Mouse (Mus musculus): ENCODE results near the gene Guca2a. TPM values are rescaled to one million over a fixed set of nuclear protein-coding genes. Genes with fewer than 3 reads are reported as not detected.

Gene Guca2a
- polyA plus RNA-seq, 1 experiment from 2014 or later, result not detected

GRCm38 (mm10) chr4:119657011-119657410 lies 19.5 kb downstream of the Guca2a start:
- H3K9me3 ChIP-seq, result peaks cover 15% of the 10 kb centered on the region
- no peak overlapping the region for H3K4me2 ChIP-seq
- H3K27ac ChIP-seq (replicated peaks), result no peak overlapping the region
- no peaks in the 10 kb centered on the region for H3K27me3 ChIP-seq
- H3K4me3 ChIP-seq, result no peak overlapping the region
- H3K4me1 ChIP-seq (replicated peaks), result no peaks in the 10 kb centered on the region
- ATAC-seq (ENCODE audit: low read depth), result no peak
- no peak overlapping the region for H3K9ac ChIP-seq
- 100% methylated on average over 1 of the region's 1 CpGs for WGBS
- H3K36me3 ChIP-seq, result no peaks in the 10 kb centered on the region

DNA sequence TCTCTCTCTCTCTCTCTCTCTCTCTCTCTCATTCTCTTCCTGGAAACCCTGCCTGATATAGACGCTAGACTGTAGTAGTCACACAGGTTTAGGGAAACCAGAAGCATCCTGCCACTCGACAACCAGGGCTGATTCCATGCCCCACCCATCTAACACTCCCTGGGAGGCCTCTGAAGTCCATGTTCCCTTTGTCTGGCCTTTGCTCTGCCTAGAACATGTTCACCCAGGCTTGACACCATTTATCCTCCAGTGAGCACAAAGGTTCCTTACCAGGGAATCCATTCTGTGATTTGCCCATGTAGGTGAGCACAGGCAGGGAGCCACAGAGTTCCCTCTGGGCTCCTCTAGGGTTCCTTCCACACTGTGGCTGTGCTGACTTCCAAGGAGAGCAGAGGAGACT lies 20.7 kb downstream of the Guca2a start:
- H3K36me3 ChIP-seq, result no peaks in the 10 kb centered on the region
- no peaks in the 10 kb centered on the region for H3K4me1 ChIP-seq (replicated peaks)
- no peaks in the 10 kb centered on the region for H3K27me3 ChIP-seq
- H3K27ac ChIP-seq (replicated peaks), result no peak overlapping the region
- no peak overlapping the region for H3K4me2 ChIP-seq
- ATAC-seq (ENCODE audit: low read depth), result no peak
- peaks cover 10% of the 10 kb centered on the region for H3K9me3 ChIP-seq
- 64% methylated on average over 2 of the region's 2 CpGs for WGBS
- no peak overlapping the region for H3K9ac ChIP-seq
- H3K4me3 ChIP-seq, result no peak overlapping the region

DNA sequence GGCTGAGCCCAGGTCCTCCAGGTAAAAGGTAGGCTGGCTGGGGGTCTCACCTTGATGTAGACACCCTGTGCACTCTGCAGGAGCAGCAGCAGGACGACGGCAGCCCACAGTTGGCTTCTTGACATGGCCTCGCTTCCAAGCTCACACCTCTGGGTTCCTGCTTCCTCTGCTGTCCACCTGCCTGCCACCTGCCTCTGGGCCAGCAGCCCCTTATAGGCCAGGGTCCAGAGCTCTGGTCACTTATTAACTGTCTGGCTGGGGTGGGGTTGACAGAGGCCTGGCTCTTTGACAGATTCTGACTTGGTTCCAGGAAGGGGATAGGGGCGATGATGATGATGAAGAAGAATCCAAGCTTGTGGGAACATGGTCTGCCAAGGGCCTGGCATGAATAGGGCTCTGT lies 21.2 kb downstream of the Guca2a start, which contains the start of gene Guca2b:
Gene Guca2b (minus strand): TSS at position 224 of the 400 bp plus-strand sequence.
- no peak within 1 kb of the TSS for H3K9ac ChIP-seq
- WGBS, result 87% methylated on average over 4 of the region's 4 CpGs
- H3K27ac ChIP-seq (replicated peaks), result no peak within 1 kb of the TSS
- H3K36me3 ChIP-seq, result no peaks in the 10 kb centered on the region
- H3K9me3 ChIP-seq, result peaks cover 5% of the 10 kb centered on the region; the same call in 1 of the 2 replicates
- no peak within 1 kb of the TSS for H3K4me2 ChIP-seq
- H3K4me3 ChIP-seq, result no peak within 1 kb of the TSS
- ATAC-seq (ENCODE audit: low read depth), result no peak
- no peaks in the 10 kb centered on the region for H3K27me3 ChIP-seq
- H3K4me1 ChIP-seq (replicated peaks), result no peaks in the 10 kb centered on the region

DNA sequence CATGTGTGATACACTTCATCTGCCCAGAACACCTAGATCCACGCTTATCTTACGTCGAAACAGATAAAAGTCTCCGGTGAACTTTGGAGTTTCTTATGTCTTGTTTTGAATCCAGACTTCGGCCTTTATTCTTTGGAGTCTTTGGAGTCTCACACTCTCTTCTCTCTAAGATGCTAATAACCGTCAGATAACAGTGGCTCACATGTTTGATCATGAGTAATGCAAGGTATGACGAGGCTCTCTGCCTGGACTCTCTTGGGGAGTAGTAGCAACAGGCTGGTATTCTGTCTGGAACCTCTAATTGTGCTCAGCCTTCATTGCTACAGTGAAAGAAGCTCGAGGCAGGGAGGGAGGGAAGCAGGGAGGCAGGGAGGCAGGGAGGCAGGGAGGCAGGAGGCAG lies 22.5 kb downstream of the Guca2a start:
- no peaks in the 10 kb centered on the region for H3K36me3 ChIP-seq
- H3K4me2 ChIP-seq, result no peak overlapping the region
- ATAC-seq (ENCODE audit: low read depth), result no peak
- no peak overlapping the region for H3K4me3 ChIP-seq
- no peak overlapping the region for H3K27ac ChIP-seq (replicated peaks)
- no peak overlapping the region for H3K9ac ChIP-seq
- WGBS, result 85% methylated on average over 8 of the region's 8 CpGs
- no peaks in the 10 kb centered on the region for H3K9me3 ChIP-seq
- no peaks in the 10 kb centered on the region for H3K4me1 ChIP-seq (replicated peaks)
- no peaks in the 10 kb centered on the region for H3K27me3 ChIP-seq

DNA sequence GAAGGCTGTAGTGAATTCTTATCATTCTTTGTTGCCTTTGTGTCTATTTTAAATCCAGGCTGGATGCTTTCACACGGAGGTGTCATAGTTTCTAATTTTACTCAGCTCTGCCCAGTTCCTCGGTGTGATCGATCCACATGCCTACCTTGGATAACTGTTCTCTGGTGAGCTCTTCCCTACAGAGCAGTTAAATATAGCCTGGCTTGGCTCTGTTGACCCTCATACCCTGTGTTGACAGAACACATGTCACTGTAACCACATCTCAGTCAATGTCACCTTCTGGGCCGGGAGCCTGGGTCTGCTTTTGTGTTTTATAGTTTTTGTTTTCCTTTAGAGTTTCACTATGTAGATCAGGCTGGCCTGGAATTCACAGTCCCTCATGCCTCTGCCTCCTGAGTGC lies 24.6 kb downstream of the Guca2a start:
- WGBS, result 85% methylated on average over 4 of the region's 4 CpGs
- no peak for ATAC-seq (ENCODE audit: low read depth)
- Histone ChIP-seq H3K27ac (replicated peaks) (no peak overlapping the region), H3K4me1 (replicated peaks) (0 out of 2 replicates have a peak, but pooled peaks cover 7% of the 10 kb centered on the region), H3K27me3 (no peaks in the 10 kb centered on the region), H3K9me3 (no peaks in the 10 kb centered on the region), H3K4me3 (no peak overlapping the region), H3K4me2 (no peak overlapping the region), H3K36me3 (no peaks in the 10 kb centered on the region), H3K9ac (no peak overlapping the region)

GRCm38 (mm10) chr4:119662976-119663375 lies 25.5 kb downstream of the Guca2a start:
- ATAC-seq (ENCODE audit: low read depth), result no peak
- no peaks in the 10 kb centered on the region for H3K9me3 ChIP-seq
- H3K27me3 ChIP-seq, result no peaks in the 10 kb centered on the region
- 0 out of 2 replicates have a peak, but pooled peaks cover 7% of the 10 kb centered on the region for H3K4me1 ChIP-seq (replicated peaks)
- H3K9ac ChIP-seq, result no peak overlapping the region
- no peak overlapping the region for H3K4me3 ChIP-seq
- H3K4me2 ChIP-seq, result no peak overlapping the region
- no peaks in the 10 kb centered on the region for H3K36me3 ChIP-seq
- 91% methylated on average over 7 of the region's 7 CpGs for WGBS
- no peak overlapping the region for H3K27ac ChIP-seq (replicated peaks)

GRCm38 (mm10) chr4:119663409-119664095 lies 26.0 kb downstream of the Guca2a start:
- H3K9me3 ChIP-seq, result no peaks in the 10 kb centered on the region
- no peak overlapping the region for H3K27ac ChIP-seq (replicated peaks)
- 92% methylated on average over 14 of the region's 14 CpGs for WGBS
- H3K36me3 ChIP-seq, result no peaks in the 10 kb centered on the region
- no peaks in the 10 kb centered on the region for H3K27me3 ChIP-seq
- no peak for ATAC-seq (ENCODE audit: low read depth)
- 0 out of 2 replicates have a peak, but pooled peaks cover 7% of the 10 kb centered on the region for H3K4me1 ChIP-seq (replicated peaks)
- H3K9ac ChIP-seq, result no peak overlapping the region
- no peak overlapping the region for H3K4me2 ChIP-seq
- no peak overlapping the region for H3K4me3 ChIP-seq

GRCm38 (mm10) chr4:119665166-119665565 lies 27.7 kb downstream of the Guca2a start:
- ATAC-seq (ENCODE audit: low read depth), result no peak
- Histone ChIP-seq H3K4me3 (no peak overlapping the region), H3K9me3 (no peaks in the 10 kb centered on the region), H3K4me2 (no peak overlapping the region), H3K27me3 (no peaks in the 10 kb centered on the region), H3K27ac (replicated peaks) (no peak overlapping the region), H3K9ac (no peak overlapping the region), H3K4me1 (replicated peaks) (peaks cover 15% of the 10 kb centered on the region), H3K36me3 (no peaks in the 10 kb centered on the region)
- WGBS, result 95% methylated on average over 2 of the region's 2 CpGs

DNA sequence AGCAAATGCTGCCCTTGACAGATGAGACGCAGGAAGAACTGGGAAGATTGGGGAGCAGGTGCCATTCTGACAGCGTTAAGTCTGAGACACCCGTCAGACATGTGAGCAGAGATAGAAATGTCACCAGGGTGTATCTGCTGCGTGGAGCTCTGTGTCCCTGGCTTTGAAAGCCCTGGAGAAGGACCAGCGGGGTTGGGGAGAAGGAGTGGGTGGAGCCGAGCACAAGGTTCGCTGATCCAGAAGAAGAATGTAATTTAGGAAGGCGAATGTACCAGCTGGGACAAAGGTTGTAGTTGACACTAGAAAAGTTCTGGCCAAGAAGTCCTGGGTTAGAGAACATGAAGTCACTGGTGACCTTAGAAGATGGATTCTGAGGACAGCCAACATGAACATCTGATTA lies 28.6 kb downstream of the Guca2a start:
- H3K36me3 ChIP-seq, result no peaks in the 10 kb centered on the region
- no peaks in the 10 kb centered on the region for H3K9me3 ChIP-seq
- H3K4me3 ChIP-seq, result no peak overlapping the region
- WGBS, result 42% methylated on average over 8 of the region's 8 CpGs
- no peak overlapping the region for H3K27ac ChIP-seq (replicated peaks)
- H3K9ac ChIP-seq, result no peak overlapping the region
- no peak overlapping the region for H3K4me2 ChIP-seq
- no peak for ATAC-seq (ENCODE audit: low read depth)
- H3K27me3 ChIP-seq, result no peaks in the 10 kb centered on the region
- peaks cover 23% of the 10 kb centered on the region for H3K4me1 ChIP-seq (replicated peaks)

GRCm38 (mm10) chr4:119667454-119667853 lies 29.9 kb downstream of the Guca2a start:
- Histone ChIP-seq H3K27ac (replicated peaks) (no peak overlapping the region), H3K4me2 (no peak overlapping the region), H3K36me3 (no peaks in the 10 kb centered on the region), H3K4me3 (no peak overlapping the region), H3K27me3 (no peaks in the 10 kb centered on the region), H3K4me1 (replicated peaks) (peaks cover 23% of the 10 kb centered on the region), H3K9me3 (no peaks in the 10 kb centered on the region), H3K9ac (no peak overlapping the region)
- 26% methylated on average over 5 of the region's 5 CpGs for WGBS
- ATAC-seq (ENCODE audit: low read depth), result no peak

DNA sequence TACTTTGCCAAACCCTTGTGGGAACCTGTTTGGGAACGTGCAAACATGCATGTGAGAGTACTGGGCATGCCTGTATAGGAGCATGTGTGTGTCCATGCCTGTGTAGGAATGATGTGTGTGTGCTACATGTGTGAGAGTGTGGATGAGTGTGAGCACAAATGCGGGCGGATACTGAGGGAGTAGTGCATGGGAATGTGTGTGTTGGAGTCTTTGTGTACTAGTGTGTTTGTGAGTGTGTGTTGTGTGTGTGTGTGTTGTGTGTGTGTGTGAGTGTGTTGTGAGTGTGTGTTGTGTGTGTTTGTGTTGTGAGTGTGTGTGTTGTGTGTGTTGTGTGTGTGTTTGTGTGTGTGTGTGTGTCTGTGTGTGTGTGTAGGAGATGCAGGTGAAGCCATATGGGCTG lies 30.7 kb downstream of the Guca2a start:
- H3K36me3 ChIP-seq, result no peaks in the 10 kb centered on the region
- H3K4me1 ChIP-seq (replicated peaks), result peaks cover 23% of the 10 kb centered on the region
- no peak for ATAC-seq (ENCODE audit: low read depth)
- 92% methylated on average over 3 of the region's 3 CpGs for WGBS
- H3K4me2 ChIP-seq, result no peak overlapping the region
- no peak overlapping the region for H3K9ac ChIP-seq
- no peaks in the 10 kb centered on the region for H3K9me3 ChIP-seq
- no peaks in the 10 kb centered on the region for H3K27me3 ChIP-seq
- no peak overlapping the region for H3K4me3 ChIP-seq
- no peak overlapping the region for H3K27ac ChIP-seq (replicated peaks)

DNA sequence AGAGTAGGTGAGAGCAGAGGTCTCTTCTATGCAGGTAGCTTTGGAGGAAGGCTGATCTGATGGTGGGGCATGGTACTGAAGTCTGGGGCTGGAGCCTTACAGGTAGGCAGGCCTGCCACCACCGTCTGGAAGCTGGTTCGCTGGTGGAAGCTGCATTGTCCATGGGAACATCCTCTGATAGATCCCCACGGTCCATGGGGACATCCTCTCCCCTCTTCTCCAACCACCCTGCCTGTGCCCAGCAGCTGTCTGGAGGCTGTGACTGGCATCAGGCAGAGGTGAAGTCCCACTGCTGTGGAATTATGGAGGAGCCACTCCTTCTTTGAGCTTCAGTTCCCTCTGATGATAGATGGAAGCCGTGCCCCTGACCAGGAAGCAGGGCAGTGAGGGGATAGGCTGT lies 31.1 kb downstream of the Guca2a start:
- Histone ChIP-seq H3K4me1 (replicated peaks) (peaks cover 23% of the 10 kb centered on the region), H3K9ac (no peak overlapping the region), H3K4me3 (no peak overlapping the region), H3K36me3 (no peaks in the 10 kb centered on the region), H3K4me2 (no peak overlapping the region), H3K9me3 (no peaks in the 10 kb centered on the region), H3K27ac (replicated peaks) (no peak overlapping the region), H3K27me3 (no peaks in the 10 kb centered on the region)
- WGBS, result 78% methylated on average over 4 of the region's 4 CpGs
- no peak for ATAC-seq (ENCODE audit: low read depth)

All from neural tube, embryonic 13.5 days (tissue).